ENCODE assay signal across 26 mouse cellular contexts in genomic region chr2:13956463-13956862, GRCm38 (mm10).
A peak's percentile ranks its signal among the peaks of the same experiment; 100 is the strongest.
DNase-seq lines count a peak whose midpoint lies in the region; TF ChIP-seq lines count a peak whose summit lies in the region.
"Had no signal": no experiment of that assay in that cellular context is flagged by ENCODE, and none has a peak within 500 bp of the region (broad histone marks: within the 10 kb centered on the region; RNA-seq: fewer than 3 reads in every experiment).

No protein-coding gene starts in this region.

- H3K36me3 ChIP-seq in E14TG2a.4 (ENCODE audit: insufficient read depth, low read length) (no peaks in the 10 kb centered on the region), ES-Bruce4 (ENCODE audit: control insufficient read depth, insufficient read depth, low read length, poor library complexity, severe bottlenecking) (no peaks in the 10 kb centered on the region)
- H3K36me3 ChIP-seq: embryonic facial prominence, embryonic 12.5 days; embryonic facial prominence, embryonic 15.5 days; heart, embryonic 12.5 days; heart, embryonic 15.5 days; hindbrain, embryonic 10.5 days; hindbrain, embryonic 15.5 days; intestine, embryonic 15.5 days had no signal

- H3K27ac ChIP-seq in ES-Bruce4 (ENCODE audit: insufficient read depth, low read length) = no peak overlapping the region
- H3K27ac ChIP-seq: embryonic facial prominence, embryonic 12.5 days; embryonic facial prominence, embryonic 15.5 days; gastrocnemius, adult 2 months; heart, embryonic 15.5 days; hindbrain, embryonic 10.5 days; hindbrain, embryonic 15.5 days; intestine, embryonic 15.5 days had no signal

- peaks cover 23% of the 10 kb centered on the region for H3K4me1 ChIP-seq in E14TG2a.4 (replicated peaks; ENCODE audit: low read depth, low read length)
- H3K4me1 ChIP-seq in ES-Bruce4 (ENCODE audit: control insufficient read depth, insufficient read depth, low read length) = peaks cover 3% of the 10 kb centered on the region
- H3K4me1 ChIP-seq: embryonic facial prominence, embryonic 12.5 days; embryonic facial prominence, embryonic 15.5 days; heart, embryonic 12.5 days; heart, embryonic 15.5 days; hindbrain, embryonic 15.5 days; intestine, embryonic 15.5 days had no signal

- DNase-seq in R1 (ENCODE audit: low read depth, low spot score) = peak; percentile 76
- no peak for DNase-seq in adrenal gland, postnatal 36 days
- DNase-seq in right cerebral cortex, postnatal 14 days = no peak
- DNase-seq in c-Kit-positive CD71-positive TER-119-positive erythroid progenitor cells, embryonic 14.5 days (ENCODE audit: low spot score) = no peak
- DNase-seq: adrenal gland, adult 8-10 months; adrenal gland, postnatal 25 days; cerebellum, adult 11 months; cerebellum, adult 2 months; cerebellum, adult 9-11 months; cerebellum, postnatal 25 days; forebrain, postnatal 0 days; gastrocnemius, adult 2 months; gastrocnemius, postnatal 14 days; heart, adult 18-20 months; heart, postnatal 10 days; heart, postnatal 36 days; kidney, adult 11 months had no signal

- peak; percentile 52; the same call in 1 of the 2 replicates for TF ChIP-seq EP300 in ES-Bruce4 (IDR thresholded peaks at IDR 0.05; ENCODE audit: insufficient read depth, low read depth, low read length)

- H3K27me3 ChIP-seq in E14TG2a.4 (ENCODE audit: insufficient read depth, low read length) (0 out of 2 replicates have a peak, but pooled peaks cover 3% of the 10 kb centered on the region), ES-Bruce4 (ENCODE audit: control insufficient read depth, insufficient read depth, low read length, poor library complexity, severe bottlenecking) (no peaks in the 10 kb centered on the region)
- H3K27me3 ChIP-seq: embryonic facial prominence, embryonic 12.5 days; embryonic facial prominence, embryonic 15.5 days; heart, embryonic 12.5 days; heart, embryonic 15.5 days; hindbrain, embryonic 15.5 days; intestine, embryonic 15.5 days had no signal

- H3K4me3 ChIP-seq in E14TG2a.4 (replicated peaks; ENCODE audit: low read length) = 0 out of 2 replicates have a peak overlapping the region, but pooled peaks have one; percentile 4
- H3K4me3 ChIP-seq in ES-Bruce4 (ENCODE audit: low read depth, low read length) = no peak overlapping the region
- H3K4me3 ChIP-seq: embryonic facial prominence, embryonic 12.5 days; embryonic facial prominence, embryonic 15.5 days; gastrocnemius, adult 2 months; heart, embryonic 12.5 days; heart, embryonic 15.5 days; hindbrain, embryonic 10.5 days; hindbrain, embryonic 15.5 days; intestine, embryonic 15.5 days had no signal

- TF ChIP-seq POLR2A in ES-Bruce4 (IDR thresholded peaks at IDR 0.05; ENCODE audit: insufficient read depth, low read length) = no peak

- TF ChIP-seq CTCF in E14TG2a.4 (conservative IDR thresholded peaks at IDR 0.05; ENCODE audit: low read length) = no peak
- TF ChIP-seq CTCF in ES-Bruce4 (IDR thresholded peaks at IDR 0.05; ENCODE audit: low read depth, low read length) = no peak

- H3K9ac ChIP-seq in ES-Bruce4 (ENCODE audit: low read depth, poor library complexity, severe bottlenecking) = no peak overlapping the region
- H3K9ac ChIP-seq: embryonic facial prominence, embryonic 12.5 days; embryonic facial prominence, embryonic 15.5 days; forebrain, postnatal 0 days; heart, embryonic 12.5 days; heart, embryonic 15.5 days; hindbrain, embryonic 15.5 days; intestine, embryonic 15.5 days had no signal

- H3K9me3 ChIP-seq in E14TG2a.4 (ENCODE audit: low read length) (no peaks in the 10 kb centered on the region; the same call in 1 of the 2 replicates), ES-Bruce4 (replicated peaks; ENCODE audit: control insufficient read depth, insufficient read depth, low read length, poor library complexity, severe bottlenecking) (no peaks in the 10 kb centered on the region)
- H3K9me3 ChIP-seq: embryonic facial prominence, embryonic 12.5 days; embryonic facial prominence, embryonic 15.5 days; heart, embryonic 12.5 days; heart, embryonic 15.5 days; hindbrain, embryonic 10.5 days; hindbrain, embryonic 15.5 days; intestine, embryonic 15.5 days had no signal
